Mouse (Mus musculus): ENCODE data around the gene BC025920.

Gene BC025920

GRCm38 (mm10) chr10:81605666-81605973 is 450 bp upstream of the BC025920 start:
- POLR2A ChIA-PET: interaction anchor here in 3 of 4 experiments (0.7 to 2.5 kb wide), 15 partner anchors 9 to 97 kb away, joined by 3 to 8 read pairs (median 4); partner anchors contain the start of genes Aes (in 1 of the 3) and Sirt6 (in 1 of the 3)

GRCm38 (mm10) chr10:81608308-81608707 is 2.2 kb downstream of the BC025920 start:
- POLR2A ChIA-PET: interaction anchor here in 1 of 4 experiments (1.9 kb wide), 1 partner anchor 15 kb away, joined by 4 read pairs; no protein-coding TSS in a partner anchor
- CTCF ChIA-PET: no interaction called here

More at GRCm38 (mm10) chr10:81605666-81605973, 450 bp upstream of the BC025920 start:
- CTCF ChIA-PET: interaction anchor here in 3 of 4 experiments (0.8 to 4.9 kb wide), 17 partner anchors 12 to 1754 kb away, joined by 3 to 97 read pairs (median 4); partner anchors contain the start of genes Tle2 (in 2 of the 3), D10Wsu102e (in 1 of the 3) and Timm13 (in 1 of the 3)

GRCm38 (mm10) chr10:81612779-81613178 is 6.7 kb downstream of the BC025920 start:
- ChIA-PET POLR2A (interaction anchor here in 3 of 4 experiments (0.6 to 1.6 kb wide), 6 partner anchors 10 to 48 kb away, joined by 3 to 7 read pairs (median 3); no protein-coding TSS in a partner anchor), CTCF (interaction anchor here in 1 of 4 experiments (0.5 to 1.1 kb wide), 3 partner anchors 48 to 324 kb away, joined by 3 to 4 read pairs (median 3); no protein-coding TSS in a partner anchor)

- CTCF ChIA-PET: interaction anchor here in 3 of 4 experiments (0.9 to 1.7 kb wide), 4 partner anchors 11 to 71 kb away, joined by 3 to 4 read pairs (median 3); partner anchors contain the start of gene Gna11 (in 1 of the 3)
- POLR2A ChIA-PET: interaction anchor here in 3 of 4 experiments (0.7 to 4.9 kb wide), 12 partner anchors 9 to 50 kb away, joined by 3 to 47 read pairs (median 4); partner anchors contain the start of genes BC025920 (in 2 of the 3), Sirt6 (in 2 of the 3) and Ankrd24 (in 1 of the 3)
Measured at GRCm38 (mm10) chr10:81615486-81615885, 9.4 kb downstream of the BC025920 start.

GRCm38 (mm10) chr10:81619976-81620375 is 13.9 kb downstream of the BC025920 start:
- ChIA-PET POLR2A (interaction anchor here in 2 of 4 experiments (1.2 to 1.6 kb wide), 2 partner anchors 14 to 23 kb away, joined by 6 read pairs; no protein-coding TSS in a partner anchor), CTCF (interaction anchor here in 1 of 4 experiments (1.0 to 1.7 kb wide), 2 partner anchors 18 to 69 kb away, joined by 3 to 4 read pairs; no protein-coding TSS in a partner anchor)

- CTCF ChIA-PET: interaction anchor here in 1 of 4 experiments (1.0 to 1.7 kb wide), 2 partner anchors 17 to 70 kb away, joined by 3 to 4 read pairs; no protein-coding TSS in a partner anchor
- POLR2A ChIA-PET: interaction anchor here in 2 of 4 experiments (0.6 to 1.6 kb wide), 5 partner anchors 13 to 137 kb away, joined by 3 to 6 read pairs (median 4); no protein-coding TSS in a partner anchor
Measured at GRCm38 (mm10) chr10:81620786-81621185, 14.7 kb downstream of the BC025920 start.

GRCm38 (mm10) chr10:81623441-81623840 is 17.4 kb downstream of the BC025920 start:
- ChIA-PET CTCF (interaction anchor here in 2 of 4 experiments (0.6 to 0.9 kb wide), 3 partner anchors 19 to 70 kb away, joined by 3 to 4 read pairs (median 3); no protein-coding TSS in a partner anchor), POLR2A (interaction anchor here in 2 of 4 experiments (0.8 to 2.1 kb wide), 15 partner anchors 8 to 505 kb away, joined by 3 to 9 read pairs (median 4); partner anchors contain the start of gene Ncln (in 1 of the 2))

- ChIA-PET POLR2A (interaction anchor here (0.5 to 6.4 kb wide), 37 partner anchors 9 to 997 kb away, joined by 3 to 54 read pairs (median 4); partner anchors contain the start of genes 1190007I07Rik (in 1 of the 4), BC025920 (in 1 of the 4), Gm10778 (in 1 of the 4) and Ncln (in 1 of the 4)), CTCF (interaction anchor here in 3 of 4 experiments (0.6 to 3.7 kb wide), 8 partner anchors 21 to 1664 kb away, joined by 3 to 15 read pairs (median 4); partner anchors contain the start of gene Fzr1 (in 1 of the 3))
Measured at GRCm38 (mm10) chr10:81626101-81626993, 20.3 kb downstream of the BC025920 start.

- ChIA-PET CTCF (interaction anchor here in 1 of 4 experiments (0.9 to 3.7 kb wide), 2 partner anchors 24 to 76 kb away, joined by 3 to 15 read pairs; no protein-coding TSS in a partner anchor), POLR2A (interaction anchor here (0.5 to 6.4 kb wide), 30 partner anchors 9 to 421 kb away, joined by 3 to 54 read pairs (median 4); partner anchors contain the start of genes BC025920 (in 1 of the 4), Gm10778 (in 1 of the 4), Tle6 (in 1 of the 4) and Zfp873 (in 1 of the 4))
Measured at GRCm38 (mm10) chr10:81626994-81627835, 21.1 kb downstream of the BC025920 start, which contains the start of gene Sirt6. Gene Sirt6, minus strand, starts transcription at chr10:81627797.

- CTCF ChIA-PET: interaction anchor here in 1 of 4 experiments (0.9 to 3.7 kb wide), 2 partner anchors 25 to 77 kb away, joined by 3 to 15 read pairs; no protein-coding TSS in a partner anchor
Measured at GRCm38 (mm10) chr10:81627836-81628220, 21.8 kb downstream of the BC025920 start.

GRCm38 (mm10) chr10:81628390-81628789 is 22.3 kb downstream of the BC025920 start, which contains the start of gene Ankrd24:
Gene Ankrd24, plus strand, starts transcription at chr10:81628540.
- ChIA-PET POLR2A (interaction anchor here in 3 of 4 experiments (1.0 to 6.4 kb wide), 8 partner anchors 13 to 91 kb away, joined by 3 to 54 read pairs (median 10); partner anchors contain the start of gene Gna11 (in 1 of the 3)), CTCF (no interaction called here)

More at GRCm38 (mm10) chr10:81627836-81628220, 21.8 kb downstream of the BC025920 start:
- POLR2A ChIA-PET: interaction anchor here (0.6 to 6.4 kb wide), 18 partner anchors 8 to 307 kb away, joined by 3 to 54 read pairs (median 4); partner anchors contain the start of gene Gna11 (in 1 of the 4)

- POLR2A ChIA-PET: interaction anchor here (0.5 to 7.2 kb wide), 25 partner anchors 9 to 1127 kb away, joined by 3 to 64 read pairs (median 4); partner anchors contain the start of genes Cactin (in 1 of the 4), Gm10778 (in 1 of the 4) and Zfp873 (in 1 of the 4)
- CTCF ChIA-PET: interaction anchor here in 3 of 4 experiments (0.7 to 1.5 kb wide), 9 partner anchors 9 to 341 kb away, joined by 3 to 6 read pairs (median 3); partner anchors contain the start of gene Pip5k1c (in 1 of the 3)
Measured at GRCm38 (mm10) chr10:81633253-81634099, 27.4 kb downstream of the BC025920 start.

GRCm38 (mm10) chr10:81636338-81636737 is 30.3 kb downstream of the BC025920 start:
- POLR2A ChIA-PET: interaction anchor here in 2 of 4 experiments (0.5 to 7.2 kb wide), 7 partner anchors 8 to 23 kb away, joined by 3 to 64 read pairs (median 4); partner anchors contain the start of gene Sirt6 (in 1 of the 2)
- CTCF ChIA-PET: interaction anchor here in 1 of 4 experiments (1.0 kb wide), 1 partner anchor 25 kb away, joined by 3 read pairs; no protein-coding TSS in a partner anchor

GRCm38 (mm10) chr10:81638101-81638500 is 32.0 kb downstream of the BC025920 start:
- ChIA-PET CTCF (interaction anchor here in 2 of 4 experiments (0.5 to 0.9 kb wide), 2 partner anchors 10 to 18 kb away, joined by 3 read pairs; no protein-coding TSS in a partner anchor), POLR2A (interaction anchor here in 1 of 4 experiments (0.5 kb wide), 1 partner anchor 14 kb away, joined by 3 read pairs; no protein-coding TSS in a partner anchor)

GRCm38 (mm10) chr10:81640825-81641224 is 34.8 kb downstream of the BC025920 start:
- CTCF ChIA-PET: interaction anchor here in 2 of 4 experiments (0.6 to 2.6 kb wide), 3 partner anchors 76 to 90 kb away, joined by 3 to 5 read pairs (median 4); no protein-coding TSS in a partner anchor
- POLR2A ChIA-PET: interaction anchor here in 2 of 4 experiments (0.5 to 5.7 kb wide), 4 partner anchors 14 to 239 kb away, joined by 3 to 54 read pairs (median 17); partner anchors contain the start of genes Ankrd24 (in 2 of the 2) and Sirt6 (in 2 of the 2)
